Mouse (Mus musculus): ENCODE results near the gene Hes5. TPM values are rescaled to one million over a fixed set of nuclear protein-coding genes. Genes with fewer than 3 reads are reported as not detected.

Hes5 gene
- polyA plus RNA-seq, 1 experiment from 2014 or later = 116 TPM

DNA sequence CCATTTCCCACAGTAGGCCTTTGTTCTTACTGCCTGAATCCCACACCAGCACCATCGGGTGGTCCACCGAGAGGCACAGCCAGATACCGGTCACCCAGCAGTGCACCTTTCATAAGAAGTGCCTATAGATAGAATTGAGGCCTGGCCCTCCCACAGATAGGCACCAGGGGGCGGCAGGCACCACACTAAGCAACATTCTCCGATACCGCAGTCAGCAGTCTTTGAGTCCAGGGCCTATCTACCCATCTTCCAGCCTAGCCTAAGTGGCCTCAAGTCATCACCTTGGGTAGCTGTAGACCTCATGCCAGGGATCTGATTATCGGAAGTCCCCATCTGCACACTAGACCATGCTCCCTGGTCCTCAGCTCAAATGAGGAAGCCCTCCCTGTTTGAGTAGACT is 20.8 kb downstream of the Hes5 start:
- Histone ChIP-seq H3K9me3 (no peaks in the 10 kb centered on the region), H3K9ac (no peak overlapping the region; the same call in 1 of the 2 replicates), H3K27me3 (replicated peaks) (no peaks in the 10 kb centered on the region), H3K27ac (no peak overlapping the region), H3K4me1 (peaks cover 10% of the 10 kb centered on the region; the same call in 1 of the 2 replicates), H3K4me2 (no peak overlapping the region), H3K36me3 (replicated peaks) (peaks cover 19% of the 10 kb centered on the region), H3K4me3 (no peak overlapping the region)
- peak; percentile 68 for ATAC-seq (replicated peaks)
- 41% methylated on average over 7 of the region's 7 CpGs for WGBS

GRCm38 (mm10) chr4:154982247-154983120 is 21.8 kb downstream of the Hes5 start:
- no peak for ATAC-seq (replicated peaks)
- Histone ChIP-seq H3K36me3 (replicated peaks) (peaks cover 19% of the 10 kb centered on the region), H3K4me3 (no peak overlapping the region), H3K4me2 (no peak overlapping the region), H3K9ac (no peak overlapping the region), H3K4me1 (peaks cover 10% of the 10 kb centered on the region; the same call in 1 of the 2 replicates), H3K27me3 (replicated peaks) (no peaks in the 10 kb centered on the region), H3K9me3 (no peaks in the 10 kb centered on the region), H3K27ac (no peak overlapping the region)
- 74% methylated on average over 19 of the region's 19 CpGs for WGBS

DNA sequence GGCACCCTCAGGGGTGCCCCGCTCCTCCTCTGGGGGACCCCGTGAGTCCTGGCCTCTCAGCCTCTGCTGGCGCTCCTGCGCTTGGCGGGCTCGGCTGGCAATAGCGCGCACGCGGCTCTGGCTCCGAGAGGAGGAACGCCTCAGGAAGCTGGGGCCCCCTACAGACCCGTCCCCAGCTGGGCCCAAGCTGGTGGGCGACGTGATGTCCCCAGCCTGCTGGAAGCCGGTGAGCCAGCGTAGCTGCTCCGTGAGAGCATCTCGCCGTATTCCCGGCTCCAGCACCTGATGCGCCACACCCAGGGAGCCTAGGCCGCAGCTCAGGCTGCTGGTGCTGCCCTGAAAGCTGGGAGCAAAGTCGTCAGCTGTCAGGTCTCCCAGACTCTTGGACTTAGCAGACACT is 23.0 kb downstream of the Hes5 start:
- H3K27me3 ChIP-seq (replicated peaks) = no peaks in the 10 kb centered on the region
- no peaks in the 10 kb centered on the region for H3K9me3 ChIP-seq
- no peak overlapping the region for H3K27ac ChIP-seq
- WGBS = 21% methylated on average over 22 of the region's 24 CpGs
- no peak overlapping the region for H3K9ac ChIP-seq
- H3K36me3 ChIP-seq (replicated peaks) = peaks cover 19% of the 10 kb centered on the region
- no peak for ATAC-seq (replicated peaks)
- H3K4me3 ChIP-seq = no peak overlapping the region
- H3K4me2 ChIP-seq = no peak overlapping the region
- peaks cover 10% of the 10 kb centered on the region; the same call in 1 of the 2 replicates for H3K4me1 ChIP-seq

DNA sequence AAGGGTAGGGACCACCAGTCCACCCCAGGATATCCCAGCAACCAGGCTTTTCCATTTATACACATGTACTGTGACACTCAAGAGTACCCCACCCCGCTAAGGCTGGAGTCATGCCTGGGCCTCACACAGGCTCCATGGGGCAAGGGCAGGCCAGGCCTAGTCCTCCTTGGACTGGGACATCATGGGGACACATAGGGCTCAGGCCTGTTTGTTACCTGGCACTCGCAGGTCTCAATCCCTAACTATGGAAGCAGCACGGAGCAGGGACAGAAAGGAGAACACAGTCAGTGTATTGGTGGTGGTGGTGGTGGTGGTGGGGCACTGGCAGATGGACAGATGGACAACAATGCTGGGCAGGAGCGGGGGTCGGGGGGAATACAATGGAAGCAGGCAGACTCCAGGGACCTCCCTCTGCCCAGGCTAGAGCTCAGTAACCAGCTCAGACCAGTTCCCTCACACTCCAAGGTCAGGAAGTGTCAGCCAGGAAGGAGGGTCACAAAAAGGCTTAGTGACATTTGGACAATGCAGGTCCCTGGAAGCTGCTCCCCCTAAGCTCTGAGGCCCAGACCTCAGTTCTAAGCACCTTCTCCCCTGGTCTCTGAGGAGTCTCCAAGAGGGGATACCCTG is 24.5 kb downstream of the Hes5 start:
- no peak overlapping the region for H3K4me3 ChIP-seq
- H3K36me3 ChIP-seq (replicated peaks) = peaks cover 11% of the 10 kb centered on the region; the same call in 1 of the 2 replicates
- ATAC-seq (replicated peaks) = no peak
- H3K27ac ChIP-seq = no peak overlapping the region
- H3K4me1 ChIP-seq = peaks cover 10% of the 10 kb centered on the region; the same call in 1 of the 2 replicates
- no peak overlapping the region for H3K9ac ChIP-seq
- H3K4me2 ChIP-seq = no peak overlapping the region
- H3K27me3 ChIP-seq (replicated peaks) = no peaks in the 10 kb centered on the region
- H3K9me3 ChIP-seq = no peaks in the 10 kb centered on the region
- WGBS = 54% methylated on average over 5 of the region's 5 CpGs

DNA sequence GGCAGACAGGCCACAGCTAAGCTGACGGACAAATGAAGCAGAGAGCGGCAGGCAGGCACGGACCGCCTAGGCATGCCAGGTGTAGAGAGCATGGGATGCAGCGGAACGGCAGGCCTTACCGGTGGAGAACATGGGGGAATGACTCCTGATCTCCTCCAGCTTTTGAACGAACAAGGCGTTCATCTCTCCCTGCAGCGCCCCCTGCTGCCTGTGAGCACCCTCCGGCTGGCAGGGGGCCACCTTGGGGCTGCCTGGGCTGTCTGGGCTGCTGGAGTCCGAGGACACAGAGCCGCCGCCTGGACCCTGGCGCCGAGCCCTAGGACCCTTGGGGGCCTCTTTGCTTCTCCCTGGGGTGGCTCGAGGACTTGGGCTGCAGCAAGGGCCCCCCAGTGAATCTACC is 25.4 kb downstream of the Hes5 start:
- Histone ChIP-seq H3K9me3 (no peaks in the 10 kb centered on the region), H3K27ac (no peak overlapping the region), H3K4me1 (peaks cover 10% of the 10 kb centered on the region; the same call in 1 of the 2 replicates), H3K36me3 (replicated peaks) (peaks cover 4% of the 10 kb centered on the region; the same call in 1 of the 2 replicates), H3K27me3 (replicated peaks) (no peaks in the 10 kb centered on the region), H3K4me2 (no peak overlapping the region), H3K4me3 (no peak overlapping the region), H3K9ac (no peak overlapping the region)
- no peak for ATAC-seq (replicated peaks)
- 20% methylated on average over 17 of the region's 17 CpGs for WGBS

DNA sequence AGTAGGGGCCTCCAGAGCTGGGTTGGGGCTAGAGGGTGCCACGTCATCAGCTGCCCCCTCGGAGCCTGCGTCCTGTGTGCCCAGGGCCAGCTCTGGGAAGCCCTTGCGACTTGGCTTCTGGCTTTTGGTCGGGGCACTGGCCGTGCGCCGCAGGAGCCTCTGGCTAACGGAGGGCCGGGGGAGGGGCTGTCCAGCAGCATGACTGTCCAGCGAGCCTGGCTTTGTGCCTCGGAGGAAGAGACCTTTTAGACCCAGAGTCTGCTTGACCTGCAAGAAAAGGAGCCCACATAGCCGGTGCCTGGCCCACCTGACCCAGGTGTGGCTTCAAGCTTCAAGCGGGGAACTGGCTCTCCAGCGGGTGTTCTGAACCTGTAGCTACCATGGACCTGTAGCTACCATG is 26.0 kb downstream of the Hes5 start:
- whole genome bisulfite sequencing = 65% methylated on average over 15 of the region's 15 CpGs
- Histone ChIP-seq H3K27ac (no peak overlapping the region), H3K27me3 (replicated peaks) (no peaks in the 10 kb centered on the region), H3K9me3 (no peaks in the 10 kb centered on the region), H3K4me1 (peaks cover 9% of the 10 kb centered on the region; the same call in 1 of the 2 replicates), H3K4me3 (no peak overlapping the region), H3K9ac (no peak overlapping the region), H3K4me2 (no peak overlapping the region), H3K36me3 (replicated peaks) (no peaks in the 10 kb centered on the region)
- ATAC-seq (replicated peaks) = no peak

DNA sequence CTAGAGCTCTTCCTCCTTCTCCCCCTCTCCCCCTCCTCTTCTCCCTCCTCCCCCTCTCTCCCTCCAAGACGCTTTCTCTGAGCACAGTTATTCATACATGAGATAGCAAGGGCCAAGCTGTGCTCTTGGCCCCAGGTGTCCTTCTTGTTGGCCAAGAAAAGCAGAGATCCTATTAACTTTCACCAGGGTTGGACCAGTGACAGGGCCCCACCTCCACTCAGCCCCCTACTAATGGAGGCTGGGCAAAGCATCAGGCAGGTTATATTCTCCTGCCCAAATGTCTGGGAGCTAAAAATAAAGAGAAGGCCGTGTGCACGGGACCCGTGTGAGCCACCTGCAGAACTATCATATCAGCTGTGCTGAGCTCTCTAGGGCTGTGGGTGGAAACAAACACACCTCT is 34.2 kb downstream of the Hes5 start:
- WGBS = 76% methylated on average over 4 of the region's 4 CpGs
- Histone ChIP-seq H3K9me3 (no peaks in the 10 kb centered on the region), H3K36me3 (replicated peaks) (0 out of 2 replicates have a peak, but pooled peaks cover 2% of the 10 kb centered on the region), H3K27ac (no peak overlapping the region), H3K9ac (no peak overlapping the region), H3K4me1 (no peaks in the 10 kb centered on the region), H3K27me3 (replicated peaks) (no peaks in the 10 kb centered on the region), H3K4me2 (no peak overlapping the region), H3K4me3 (no peak overlapping the region)
- no peak for ATAC-seq (replicated peaks)

GRCm38 (mm10) chr4:154996572-154997154 is 35.9 kb downstream of the Hes5 start:
- H3K27me3 ChIP-seq (replicated peaks) = no peaks in the 10 kb centered on the region
- H3K4me2 ChIP-seq = no peak overlapping the region
- 27% methylated on average over 8 of the region's 8 CpGs for WGBS
- no peak overlapping the region for H3K9ac ChIP-seq
- H3K36me3 ChIP-seq (replicated peaks) = 0 out of 2 replicates have a peak, but pooled peaks cover 2% of the 10 kb centered on the region
- H3K4me1 ChIP-seq = no peaks in the 10 kb centered on the region
- no peaks in the 10 kb centered on the region for H3K9me3 ChIP-seq
- ATAC-seq (replicated peaks) = no peak
- no peak overlapping the region for H3K4me3 ChIP-seq
- H3K27ac ChIP-seq = no peak overlapping the region

GRCm38 (mm10) chr4:154999379-154999778 is 38.7 kb downstream of the Hes5 start:
- no peak overlapping the region for H3K4me2 ChIP-seq
- no peaks in the 10 kb centered on the region for H3K27me3 ChIP-seq (replicated peaks)
- H3K27ac ChIP-seq = no peak overlapping the region
- H3K9ac ChIP-seq = no peak overlapping the region
- H3K9me3 ChIP-seq = no peaks in the 10 kb centered on the region
- WGBS = 90% methylated on average over 5 of the region's 5 CpGs
- H3K4me3 ChIP-seq = no peak overlapping the region
- H3K4me1 ChIP-seq = no peaks in the 10 kb centered on the region
- H3K36me3 ChIP-seq (replicated peaks) = 0 out of 2 replicates have a peak, but pooled peaks cover 2% of the 10 kb centered on the region
- ATAC-seq (replicated peaks) = no peak

DNA sequence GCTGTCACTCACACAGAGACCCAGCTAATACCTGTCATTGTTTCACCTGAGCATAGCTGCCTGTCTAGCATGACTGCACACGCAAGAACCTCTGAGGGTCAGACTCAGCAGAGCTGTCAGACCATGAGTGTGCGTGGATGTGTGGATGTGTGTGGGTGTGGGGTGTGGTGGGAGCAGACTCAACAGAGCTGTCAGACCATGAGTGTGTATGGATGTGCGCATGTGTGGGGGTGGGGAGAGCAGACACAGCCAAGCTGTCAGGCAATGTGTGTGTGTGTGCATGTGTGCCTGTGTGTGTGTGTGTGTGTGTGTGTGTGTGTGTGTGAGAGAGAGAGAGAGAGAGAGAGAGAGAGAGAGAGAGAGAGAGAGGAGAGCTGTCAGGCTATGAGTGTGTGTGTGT is 44.6 kb downstream of the Hes5 start:
- 87% methylated on average over 3 of the region's 3 CpGs for WGBS
- Histone ChIP-seq H3K9me3 (no peaks in the 10 kb centered on the region), H3K4me2 (no peak overlapping the region), H3K4me3 (no peak overlapping the region), H3K9ac (no peak overlapping the region), H3K27ac (no peak overlapping the region), H3K36me3 (replicated peaks) (no peaks in the 10 kb centered on the region), H3K27me3 (replicated peaks) (no peaks in the 10 kb centered on the region), H3K4me1 (no peaks in the 10 kb centered on the region)
- no peak for ATAC-seq (replicated peaks)

DNA sequence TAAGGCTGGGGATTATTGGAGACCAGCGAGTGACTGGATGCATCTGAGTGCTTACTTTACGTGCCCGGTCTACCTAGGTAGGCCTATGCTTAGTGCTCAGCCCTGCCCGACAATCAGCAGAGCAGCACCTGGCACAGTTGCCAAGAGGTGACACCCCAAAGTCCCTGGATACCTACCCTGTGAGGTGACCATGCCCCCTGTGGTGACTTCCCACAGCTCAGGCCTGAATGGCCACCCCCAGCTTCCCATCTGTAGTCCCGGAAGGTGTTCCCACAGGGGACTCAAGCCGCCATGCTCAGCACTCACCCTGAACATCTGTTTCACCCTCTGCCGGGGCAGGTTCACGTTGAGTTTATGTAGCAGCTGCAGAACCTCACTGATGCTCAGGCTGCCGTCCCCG is 45.6 kb downstream of the Hes5 start:
- no peak overlapping the region for H3K4me3 ChIP-seq
- ATAC-seq (replicated peaks) = no peak
- H3K4me2 ChIP-seq = no peak overlapping the region
- no peaks in the 10 kb centered on the region for H3K27me3 ChIP-seq (replicated peaks)
- H3K9ac ChIP-seq = no peak overlapping the region
- no peaks in the 10 kb centered on the region for H3K4me1 ChIP-seq
- H3K9me3 ChIP-seq = no peaks in the 10 kb centered on the region
- WGBS = 72% methylated on average over 10 of the region's 10 CpGs
- no peak overlapping the region for H3K27ac ChIP-seq
- no peaks in the 10 kb centered on the region for H3K36me3 ChIP-seq (replicated peaks)

DNA sequence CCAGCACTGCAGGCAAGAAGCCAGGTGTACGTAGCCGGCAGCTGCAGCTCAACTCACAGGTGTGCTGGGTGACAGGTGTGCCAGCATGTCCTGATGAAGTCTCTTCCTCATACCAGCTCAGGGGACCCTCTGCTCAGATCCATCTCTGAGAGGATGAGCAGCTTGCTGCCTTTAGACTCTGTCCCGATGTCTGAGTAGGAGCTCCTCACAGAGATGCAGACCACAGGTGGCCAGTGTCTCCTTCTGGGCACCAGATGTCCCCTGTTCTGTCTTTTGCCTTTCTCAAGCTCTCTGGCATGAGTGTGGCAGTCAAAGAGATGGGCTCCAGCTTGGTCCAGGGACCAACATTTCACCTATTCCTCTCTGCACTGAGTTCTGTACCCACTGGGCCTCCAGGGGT is 46.9 kb downstream of the Hes5 start:
- WGBS = 93% methylated on average over 3 of the region's 3 CpGs

More for the DNA sequence above, 46.9 kb downstream of the Hes5 start:
- no peak for ATAC-seq (replicated peaks)
- no peaks in the 10 kb centered on the region for H3K36me3 ChIP-seq (replicated peaks)
- no peak overlapping the region for H3K27ac ChIP-seq
- no peak overlapping the region for H3K9ac ChIP-seq
- no peak overlapping the region for H3K4me2 ChIP-seq
- no peak overlapping the region for H3K4me3 ChIP-seq
- H3K4me1 ChIP-seq = no peaks in the 10 kb centered on the region
- no peaks in the 10 kb centered on the region for H3K9me3 ChIP-seq
- H3K27me3 ChIP-seq (replicated peaks) = no peaks in the 10 kb centered on the region
